22 mouse cellular contexts compared by ENCODE assay signal in genomic region chr2:91631826-91632225, GRCm38 (mm10). TPM values are rescaled to one million over a fixed set of nuclear protein-coding genes. Genes with fewer than 3 reads are reported as not detected.
"Had no signal": no experiment of that assay in that cellular context is flagged by ENCODE, and none has a peak within 500 bp of the region (broad histone marks: within the 10 kb centered on the region; RNA-seq: fewer than 3 reads in every experiment).

No protein-coding gene starts in this region.

- H3K27me3 ChIP-seq: lung, embryonic 15.5 days; midbrain, embryonic 13.5 days; midbrain, embryonic 15.5 days; neural tube, embryonic 13.5 days; neural tube, embryonic 15.5 days had no signal

- H3K4me3 ChIP-seq: lung, embryonic 15.5 days; megakaryocyte, embryonic 14.5 days; midbrain, embryonic 13.5 days; midbrain, embryonic 15.5 days; neural tube, embryonic 13.5 days; neural tube, embryonic 15.5 days had no signal

- H3K4me2 ChIP-seq: lung, embryonic 15.5 days; midbrain, embryonic 11.5 days; midbrain, embryonic 13.5 days; midbrain, embryonic 15.5 days; neural tube, embryonic 13.5 days; neural tube, embryonic 15.5 days had no signal

- H3K36me3 ChIP-seq: lung, embryonic 15.5 days; midbrain, embryonic 13.5 days; midbrain, embryonic 15.5 days; neural tube, embryonic 13.5 days; neural tube, embryonic 15.5 days had no signal

- DNase-seq: lung, adult 2 months; lung, postnatal 14 days; lung, postnatal 36 days; retina, postnatal 1 day; right cerebral cortex, adult 18-20 months; right cerebral cortex, postnatal 25 days; right cerebral cortex, postnatal 4 days; spleen, adult 18-20 months; thymus, adult 18-20 months; thymus, postnatal 14 days; thymus, postnatal 36 days had no signal

RNA-seq across cellular contexts. Expression of gene F2, which starts 4.4 kb away (rescaled TPM):
- total RNA-seq: megakaryocyte progenitor cell, adult 5-6 weeks; midbrain, postnatal 0 days; monocyte, adult 5-6 weeks had no signal
- polyA plus RNA-seq: macrophage; midbrain, embryonic 13.5 days had no signal
